Mouse (Mus musculus): Measurements from ENCODE around the gene Ccdc122. TPM values are rescaled to one million over a fixed set of nuclear protein-coding genes. Genes with fewer than 3 reads are reported as not detected.

The Ccdc122 gene
- 48.5 TPM for polyA plus RNA-seq (2014; fragmentation: Illumina TruSeq; extraction: RNeasy Lipid Tissue Mini Kit (QIAGEN cat#74804))

DNA sequence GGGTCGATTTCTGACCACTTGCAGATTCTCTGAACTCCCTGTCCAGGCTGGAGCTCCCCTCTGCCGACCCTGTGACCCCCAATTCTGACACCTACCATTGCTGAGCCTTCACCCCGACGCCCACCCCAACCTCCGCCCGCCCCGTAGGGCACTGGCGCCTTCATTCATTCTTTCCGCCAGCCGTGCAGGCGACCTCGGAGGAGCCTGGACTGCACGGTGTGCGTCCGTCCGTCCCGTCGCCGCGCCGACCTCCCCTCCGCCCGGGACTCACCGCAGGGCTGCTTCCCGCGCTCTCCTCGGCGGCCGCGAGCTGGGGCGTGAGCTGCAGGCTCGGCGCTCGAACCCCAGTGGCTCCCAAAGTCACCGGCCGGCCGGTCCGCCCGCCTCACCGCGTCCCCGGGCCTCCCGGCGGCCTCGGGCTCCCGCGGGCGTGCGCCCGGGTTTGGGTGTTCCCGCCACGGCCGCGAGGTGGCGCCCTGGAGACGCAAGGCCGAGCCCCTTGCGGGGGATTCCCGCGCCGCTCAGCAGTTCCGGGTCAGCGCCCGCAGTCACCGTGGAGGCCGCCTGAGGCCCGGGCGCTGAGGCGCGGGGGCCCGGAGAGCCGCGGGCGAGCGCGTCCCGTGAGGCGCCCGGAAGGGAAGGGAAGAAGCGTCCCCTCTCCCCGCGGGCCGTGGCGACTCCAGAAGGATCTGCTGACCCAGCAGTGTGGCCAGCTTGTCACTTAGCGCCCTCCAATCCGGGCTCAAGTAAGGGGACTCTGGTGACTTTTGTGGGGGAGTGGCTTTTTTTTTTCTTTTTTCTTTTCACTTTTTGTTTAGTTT lies at the start of gene Ccdc122, which contains the start of gene Lacc1:
TSS of gene Ccdc122 (plus strand) at position 547 of the 821 bp plus-strand sequence.
TSS of gene Lacc1 (minus strand) at position 679 of the 821 bp plus-strand sequence.

DNA sequence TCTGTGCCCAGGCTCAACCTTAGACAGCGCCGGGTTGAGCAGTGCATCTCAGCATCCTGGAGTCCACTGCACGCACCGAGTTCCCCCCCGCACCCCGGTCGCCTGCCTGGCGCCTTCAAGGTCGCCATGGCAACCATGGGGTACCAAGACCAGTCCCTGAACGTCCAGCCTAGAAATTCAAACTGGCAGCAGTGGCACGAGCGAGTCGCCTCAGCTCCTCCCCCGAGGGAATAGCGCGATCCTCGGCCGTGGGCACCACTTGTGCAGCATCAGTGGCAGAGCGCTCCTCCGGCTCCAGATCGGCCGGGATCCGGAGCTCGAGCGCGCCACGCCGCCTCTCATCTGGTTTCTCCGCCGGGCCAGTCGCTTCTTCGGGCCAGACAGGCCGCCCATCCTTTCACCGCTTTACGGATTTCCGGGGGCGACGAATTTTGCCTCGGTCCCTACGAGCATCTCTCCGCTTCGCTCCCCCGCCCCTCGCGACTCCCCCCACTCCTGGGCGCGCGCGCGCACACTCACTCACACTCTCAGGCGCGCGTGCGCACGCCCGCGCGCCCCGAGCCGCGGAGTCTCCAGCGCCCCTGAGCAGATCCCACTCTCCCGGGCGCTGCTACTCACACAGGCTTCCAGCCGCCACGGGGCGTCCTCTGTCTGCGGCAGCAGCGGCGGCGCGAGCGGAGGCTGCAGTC lies 119.8 kb downstream of the Ccdc122 start, which contains the start of gene Enox1:
TSS of gene Enox1 (plus strand) at position 542 of the 689 bp plus-strand sequence.

Other genes with a start within 250 kb of the Ccdc122 start
- 11.5 TPM for gene Lacc1, start 132 bp downstream of the Ccdc122 start, polyA plus RNA-seq (2014; fragmentation: Illumina TruSeq; extraction: RNeasy Lipid Tissue Mini Kit (QIAGEN cat#74804))
- 17.8 TPM for gene Enox1, start 120.0 kb downstream of the Ccdc122 start, polyA plus RNA-seq (2014; fragmentation: Illumina TruSeq; extraction: RNeasy Lipid Tissue Mini Kit (QIAGEN cat#74804))